Mouse (Mus musculus): Measurements from ENCODE around the gene Bscl2. TPM values are rescaled to one million over a fixed set of nuclear protein-coding genes. Genes with fewer than 3 reads are reported as not detected.

Gene Bscl2
- 139 and 169 TPM in 2 replicates for total RNA-seq (2021)
- long read RNA-seq, transcript Bscl2-201 (11 exons, 1,388 nt): major isoform, 67 of 125 reads
- long read RNA-seq, transcript Bscl2-210 (12 exons, 1,962 nt): minor isoform, 27 of 125 reads
- long read RNA-seq, transcript Bscl2-208 (10 exons, 1,911 nt): minor isoform, 14 of 125 reads
- long read RNA-seq, partial matches to known transcripts: 1 of 125 reads
- long read RNA-seq, other reads (novel, unspliced or antisense): 14 of 125 reads

- peak; percentile 73 for DNase-seq
These were observed at the start of gene Bscl2 for GRCm38 (mm10) chr19:8837251-8837791. Gene Bscl2 (plus strand): TSS chr19:8837467.

GRCm38 (mm10) chr19:8788521-8788920 lies 48.7 kb upstream of the Bscl2 start:
- no peak for DNase-seq

- DNase-seq: no peak
These were observed 48.1 kb upstream of the Bscl2 start for GRCm38 (mm10) chr19:8789171-8789570.

GRCm38 (mm10) chr19:8790171-8790570 lies 47.1 kb upstream of the Bscl2 start:
- DNase-seq: no peak

GRCm38 (mm10) chr19:8798264-8798946 lies 38.9 kb upstream of the Bscl2 start, which contains the start of gene Polr2g:
Gene Polr2g (minus strand): TSS chr19:8798577.
- DNase-seq: peak; percentile 89

- no peak for DNase-seq
These were observed 38.3 kb upstream of the Bscl2 start for GRCm38 (mm10) chr19:8798947-8799315.

GRCm38 (mm10) chr19:8802130-8802821 lies 35.0 kb upstream of the Bscl2 start, which contains the start of gene Zbtb3:
Gene Zbtb3 (plus strand): TSS chr19:8802555.
- DNase-seq: peak; percentile 86

- DNase-seq: no peak
These were observed 34.0 kb upstream of the Bscl2 start for GRCm38 (mm10) chr19:8803204-8803780.

- no peak for DNase-seq
These were observed 33.2 kb upstream of the Bscl2 start for GRCm38 (mm10) chr19:8803879-8804660.

- no peak for DNase-seq
These were observed 30.5 kb upstream of the Bscl2 start for GRCm38 (mm10) chr19:8806810-8807209.

GRCm38 (mm10) chr19:8815812-8816211 lies 21.5 kb upstream of the Bscl2 start:
- DNase-seq: no peak

GRCm38 (mm10) chr19:8817001-8817400 lies 20.3 kb upstream of the Bscl2 start:
- DNase-seq: no peak

GRCm38 (mm10) chr19:8818301-8818798 lies 18.9 kb upstream of the Bscl2 start:
- DNase-seq: no peak

GRCm38 (mm10) chr19:8818801-8819595 lies 18.3 kb upstream of the Bscl2 start, which contains the start of gene Ttc9c:
Gene Ttc9c (minus strand): TSS chr19:8819333.
- DNase-seq: peak; percentile 94

GRCm38 (mm10) chr19:8819596-8820423 lies 17.5 kb upstream of the Bscl2 start, which contains the start of gene Hnrnpul2:
Gene Hnrnpul2 (plus strand): TSS chr19:8820010.
- peak; percentile 99 for DNase-seq

- DNase-seq: no peak
These were observed 16.8 kb upstream of the Bscl2 start for GRCm38 (mm10) chr19:8820424-8820956.

GRCm38 (mm10) chr19:8821146-8821545 lies 16.1 kb upstream of the Bscl2 start:
- DNase-seq: no peak

GRCm38 (mm10) chr19:8822696-8823095 lies 14.6 kb upstream of the Bscl2 start:
- DNase-seq: no peak

GRCm38 (mm10) chr19:8829660-8830059 lies 7.6 kb upstream of the Bscl2 start, which contains the start of gene AC129217.1:
Gene AC129217.1 (plus strand): TSS chr19:8829773.
- DNase-seq: no peak
